26 mouse cellular contexts compared by ENCODE assay signal in genomic region chr2:3415676-3416075, GRCm38 (mm10). TPM values are rescaled to one million over a fixed set of nuclear protein-coding genes. Genes with fewer than 3 reads are reported as not detected.
"Had no signal": no experiment of that assay in that cellular context is flagged by ENCODE, and none has a peak within 500 bp of the region (broad histone marks: within the 10 kb centered on the region; RNA-seq: fewer than 3 reads in every experiment).

No protein-coding gene starts in this region.

- H3K36me3 ChIP-seq: liver, embryonic 12.5 days; lung, embryonic 15.5 days; midbrain, embryonic 13.5 days; midbrain, embryonic 15.5 days; neural tube, embryonic 13.5 days; neural tube, embryonic 15.5 days; stomach, embryonic 15.5 days had no signal

- DNase-seq: lung, adult 2 months; lung, postnatal 10 days; lung, postnatal 36 days; retina, postnatal 1 day; right cerebral cortex, adult 18-20 months; right cerebral cortex, postnatal 14 days; thymus, adult 2 months; thymus, postnatal 25 days; thymus, postnatal 4 days had no signal

- H3K4me2 ChIP-seq: liver, embryonic 12.5 days; lung, embryonic 15.5 days; midbrain, embryonic 11.5 days; midbrain, embryonic 13.5 days; midbrain, embryonic 15.5 days; neural tube, embryonic 13.5 days; neural tube, embryonic 15.5 days; stomach, embryonic 15.5 days had no signal

- H3K4me3 ChIP-seq: liver, embryonic 12.5 days; lung, embryonic 15.5 days; megakaryocyte, embryonic 14.5 days; midbrain, embryonic 13.5 days; midbrain, embryonic 15.5 days; myocyte; neural tube, embryonic 13.5 days; neural tube, embryonic 15.5 days; stomach, embryonic 15.5 days had no signal

- H3K9me3 ChIP-seq: liver, embryonic 12.5 days; lung, embryonic 15.5 days; megakaryocyte, embryonic 14.5 days; midbrain, embryonic 13.5 days; midbrain, embryonic 15.5 days; neural tube, embryonic 13.5 days; neural tube, embryonic 15.5 days; stomach, embryonic 15.5 days had no signal

- ATAC-seq: liver, embryonic 12.5 days; midbrain, embryonic 13.5 days; midbrain, embryonic 15.5 days had no signal

- H3K27ac ChIP-seq: liver, embryonic 12.5 days; liver, embryonic 14.5 days; lung, embryonic 15.5 days; macrophage; midbrain, embryonic 13.5 days; midbrain, embryonic 15.5 days; neural tube, embryonic 13.5 days; neural tube, embryonic 15.5 days; stomach, embryonic 15.5 days; stomach, postnatal 0 days had no signal

- H3K27me3 ChIP-seq: stomach, embryonic 15.5 days had no signal

- H3K9ac ChIP-seq: liver, embryonic 12.5 days; liver, embryonic 14.5 days; midbrain, embryonic 13.5 days; midbrain, embryonic 15.5 days; neural tube, embryonic 13.5 days; neural tube, embryonic 15.5 days; stomach, embryonic 15.5 days had no signal

RNA-seq across cellular contexts. Expression of gene Meig1, which starts 6.8 kb away (rescaled TPM):
- polyA plus RNA-seq: liver, embryonic 14.5 days; liver, embryonic 16.5 days; midbrain, embryonic 11.5 days; neural tube, embryonic 11.5 days; spleen, adult 2 months had no signal

RNA-seq across cellular contexts. Expression of gene Olah, which starts 18.7 kb away (rescaled TPM):
- polyA plus RNA-seq: liver, embryonic 12.5 days; liver, embryonic 14.5 days; liver, embryonic 16.5 days; lung, adult 2 months; lung, embryonic 15.5 days; macrophage; midbrain, embryonic 11.5 days; midbrain, embryonic 13.5 days; midbrain, embryonic 15.5 days; myocyte; neural tube, embryonic 11.5 days; neural tube, embryonic 13.5 days; neural tube, embryonic 15.5 days; spleen, adult 2 months; stomach, embryonic 15.5 days; thymus, adult 2 months; urinary bladder, adult 2 months had no signal
